Mouse (Mus musculus): ENCODE data around the gene Ildr1. TPM values are rescaled to one million over a fixed set of nuclear protein-coding genes. Genes with fewer than 3 reads are reported as not detected.

Gene Ildr1
- polyA plus RNA-seq (2012; rRNA removed), result 37.2 and 43.2 TPM in 2 replicates

GRCm38 (mm10) chr16:36693818-36694413, at the start of gene Ildr1:
Ildr1 (plus strand) TSS chr16:36693978.
- peak; percentile 60 for DNase-seq (ENCODE audit: low spot score)

GRCm38 (mm10) chr16:36645124-36645523, 48.7 kb upstream of the Ildr1 start:
- no peak for DNase-seq (ENCODE audit: low spot score)

GRCm38 (mm10) chr16:36649304-36649703, 44.5 kb upstream of the Ildr1 start:
- no peak for DNase-seq (ENCODE audit: low spot score)

- DNase-seq (ENCODE audit: low spot score), result no peak
Measured at GRCm38 (mm10) chr16:36650511-36650910, 43.3 kb upstream of the Ildr1 start.

GRCm38 (mm10) chr16:36651174-36651766, 42.5 kb upstream of the Ildr1 start:
- no peak for DNase-seq (ENCODE audit: low spot score)

- no peak for DNase-seq (ENCODE audit: low spot score)
Measured at GRCm38 (mm10) chr16:36655199-36655598, 38.6 kb upstream of the Ildr1 start.

GRCm38 (mm10) chr16:36655910-36656309, 37.9 kb upstream of the Ildr1 start:
- no peak for DNase-seq (ENCODE audit: low spot score)

- no peak for DNase-seq (ENCODE audit: low spot score)
Measured at GRCm38 (mm10) chr16:36661330-36661729, 32.4 kb upstream of the Ildr1 start.

GRCm38 (mm10) chr16:36663484-36663883, 30.3 kb upstream of the Ildr1 start:
- no peak for DNase-seq (ENCODE audit: low spot score)

GRCm38 (mm10) chr16:36665782-36666181, 28.0 kb upstream of the Ildr1 start, which contains the start of gene Cd86:
Cd86 (minus strand) TSS chr16:36666081.
- DNase-seq (ENCODE audit: low spot score), result no peak

- no peak for DNase-seq (ENCODE audit: low spot score)
Measured at GRCm38 (mm10) chr16:36666448-36667017, 27.2 kb upstream of the Ildr1 start.

- DNase-seq (ENCODE audit: low spot score), result no peak
Measured at GRCm38 (mm10) chr16:36670590-36670989, 23.2 kb upstream of the Ildr1 start.

- DNase-seq (ENCODE audit: low spot score), result no peak
Measured at GRCm38 (mm10) chr16:36673196-36673595, 20.6 kb upstream of the Ildr1 start.

GRCm38 (mm10) chr16:36674457-36675204, 19.1 kb upstream of the Ildr1 start:
- DNase-seq (ENCODE audit: low spot score), result no peak

- DNase-seq (ENCODE audit: low spot score), result no peak
Measured at GRCm38 (mm10) chr16:36675304-36675703, 18.5 kb upstream of the Ildr1 start.

- DNase-seq (ENCODE audit: low spot score), result no peak
Measured at GRCm38 (mm10) chr16:36675902-36676301, 17.9 kb upstream of the Ildr1 start.

GRCm38 (mm10) chr16:36681829-36682228, 11.9 kb upstream of the Ildr1 start:
- no peak for DNase-seq (ENCODE audit: low spot score)

- no peak for DNase-seq (ENCODE audit: low spot score)
Measured at GRCm38 (mm10) chr16:36684325-36684918, 9.4 kb upstream of the Ildr1 start.

GRCm38 (mm10) chr16:36688076-36688475, 5.7 kb upstream of the Ildr1 start:
- no peak for DNase-seq (ENCODE audit: low spot score)

GRCm38 (mm10) chr16:36691484-36691883, 2.3 kb upstream of the Ildr1 start:
- no peak for DNase-seq (ENCODE audit: low spot score)

- no peak for DNase-seq (ENCODE audit: low spot score)
Measured at GRCm38 (mm10) chr16:36694798-36695290, 1.1 kb downstream of the Ildr1 start.

- DNase-seq (ENCODE audit: low spot score), result no peak
Measured at GRCm38 (mm10) chr16:36697331-36697730, 3.6 kb downstream of the Ildr1 start.

Data from urinary bladder, adult 2 months (tissue).